Mouse (Mus musculus): ENCODE results near the gene Fuca1. TPM values are rescaled to one million over a fixed set of nuclear protein-coding genes. Genes with fewer than 3 reads are reported as not detected.
A peak's percentile ranks its signal among the peaks of the same experiment; 100 is the strongest.

Gene Fuca1
- polyA plus RNA-seq, 1 experiment: 92.2 TPM

- Histone ChIP-seq H3K4me1 (ENCODE audit: control insufficient read depth, insufficient read depth, low read length) (no peaks in the 10 kb centered on the region; the same call in 1 of the 2 replicates), H3K27ac (ENCODE audit: insufficient read depth, low read length) (no peak overlapping the region), H3K4me3 (ENCODE audit: insufficient read depth, low read length) (no peak overlapping the region)
- TF ChIP-seq CTCF (IDR thresholded peaks at IDR 0.05; ENCODE audit: borderline replicate concordance, insufficient read depth, low read length) (no peak), POLR2A (IDR thresholded peaks at IDR 0.05; ENCODE audit: low read depth, low read length) (no peak)
These were observed 37.8 kb downstream of the Fuca1 start for GRCm38 (mm10) chr4:135958354-135958753.

GRCm38 (mm10) chr4:135960717-135961116, 40.2 kb downstream of the Fuca1 start:
- Histone ChIP-seq H3K4me3 (ENCODE audit: insufficient read depth, low read length) (no peak overlapping the region), H3K4me1 (ENCODE audit: control insufficient read depth, insufficient read depth, low read length) (no peaks in the 10 kb centered on the region; the same call in 1 of the 2 replicates), H3K27ac (ENCODE audit: insufficient read depth, low read length) (no peak overlapping the region)
- TF ChIP-seq CTCF (IDR thresholded peaks at IDR 0.05; ENCODE audit: borderline replicate concordance, insufficient read depth, low read length) (peak; percentile 96), POLR2A (IDR thresholded peaks at IDR 0.05; ENCODE audit: low read depth, low read length) (no peak)

- Histone ChIP-seq H3K4me1 (ENCODE audit: control insufficient read depth, insufficient read depth, low read length) (no peaks in the 10 kb centered on the region; the same call in 1 of the 2 replicates), H3K27ac (ENCODE audit: insufficient read depth, low read length) (no peak overlapping the region), H3K4me3 (ENCODE audit: insufficient read depth, low read length) (no peak overlapping the region)
- TF ChIP-seq CTCF (IDR thresholded peaks at IDR 0.05; ENCODE audit: borderline replicate concordance, insufficient read depth, low read length): no peak
- TF ChIP-seq POLR2A (IDR thresholded peaks at IDR 0.05; ENCODE audit: low read depth, low read length): no peak
These were observed 41.2 kb downstream of the Fuca1 start for GRCm38 (mm10) chr4:135961709-135962108.

GRCm38 (mm10) chr4:135962198-135962597, 41.7 kb downstream of the Fuca1 start:
- Histone ChIP-seq H3K4me3 (ENCODE audit: insufficient read depth, low read length) (no peak overlapping the region), H3K27ac (ENCODE audit: insufficient read depth, low read length) (no peak overlapping the region), H3K4me1 (ENCODE audit: control insufficient read depth, insufficient read depth, low read length) (no peaks in the 10 kb centered on the region; the same call in 1 of the 2 replicates)
- no peak for TF ChIP-seq CTCF (IDR thresholded peaks at IDR 0.05; ENCODE audit: borderline replicate concordance, insufficient read depth, low read length)
- no peak for TF ChIP-seq POLR2A (IDR thresholded peaks at IDR 0.05; ENCODE audit: low read depth, low read length)

DNA sequence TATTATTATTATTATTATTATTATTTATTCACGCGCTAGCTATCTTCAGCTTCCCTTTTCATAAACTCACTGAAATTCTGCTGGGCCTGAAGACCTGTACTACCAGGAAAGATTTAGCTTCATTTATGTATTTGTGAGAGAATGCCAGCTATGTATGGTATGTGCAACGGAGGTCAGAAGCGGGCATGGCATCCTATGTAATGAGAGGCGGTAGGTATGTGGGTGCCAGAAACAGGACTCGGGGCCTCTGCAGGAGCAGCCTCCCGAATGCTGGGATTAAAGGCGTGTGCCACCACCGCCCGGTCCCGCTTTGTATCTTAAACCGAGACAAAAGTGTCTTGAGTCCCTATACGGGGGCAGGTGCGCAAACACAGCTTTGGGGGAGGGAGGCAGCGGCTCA, 42.4 kb downstream of the Fuca1 start:
- TF ChIP-seq CTCF (IDR thresholded peaks at IDR 0.05; ENCODE audit: borderline replicate concordance, insufficient read depth, low read length) (no peak), POLR2A (IDR thresholded peaks at IDR 0.05; ENCODE audit: low read depth, low read length) (no peak)
- Histone ChIP-seq H3K4me1 (ENCODE audit: control insufficient read depth, insufficient read depth, low read length) (no peaks in the 10 kb centered on the region; the same call in 1 of the 2 replicates), H3K4me3 (ENCODE audit: insufficient read depth, low read length) (peak overlapping the region; percentile 64), H3K27ac (ENCODE audit: insufficient read depth, low read length) (peak overlapping the region; percentile 80)

DNA sequence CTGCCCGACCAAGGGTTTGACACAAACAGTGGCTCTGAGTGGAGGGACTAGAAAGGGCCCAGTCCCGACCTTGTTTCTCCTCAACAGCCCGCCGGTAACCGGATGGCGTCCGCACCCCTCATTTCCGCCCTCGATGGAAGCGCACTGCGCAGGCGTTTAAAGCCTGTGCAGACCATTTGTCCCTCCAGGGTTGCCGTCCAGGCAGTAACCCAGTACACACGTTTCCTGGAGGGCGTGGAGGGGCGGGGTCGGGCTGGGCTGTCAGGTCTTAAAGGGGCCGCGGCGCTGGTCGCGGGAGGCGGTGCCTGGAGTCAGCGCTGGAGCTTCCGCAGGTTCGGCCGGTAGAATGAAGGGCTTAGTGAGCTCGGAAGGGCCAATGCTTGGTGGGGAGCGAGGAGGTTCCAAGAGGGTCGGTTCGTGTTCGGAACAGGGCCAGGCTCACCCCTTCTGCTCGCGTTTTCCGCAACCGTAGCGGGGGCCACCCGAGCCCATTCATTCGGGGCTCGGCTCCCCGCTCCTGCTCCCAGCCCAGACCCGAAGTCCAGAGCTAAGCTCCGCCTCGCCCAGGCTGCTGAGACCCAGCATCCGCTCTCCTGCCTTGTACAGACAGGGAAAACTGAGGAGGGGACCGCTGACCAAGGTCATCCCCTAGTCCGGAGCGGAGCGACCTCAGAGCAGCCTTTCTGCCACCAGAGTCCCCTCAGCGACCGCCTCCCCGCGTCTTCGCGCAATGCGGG, 43.1 kb downstream of the Fuca1 start, which contains the start of gene Gale:
TSS of gene Gale (plus strand) at position 271 of the 737 bp plus-strand sequence.
- H3K27ac ChIP-seq (ENCODE audit: insufficient read depth, low read length): peak within 1 kb of the TSS; percentile 80
- H3K4me1 ChIP-seq (ENCODE audit: control insufficient read depth, insufficient read depth, low read length): no peaks in the 10 kb centered on the region; the same call in 1 of the 2 replicates
- peak within 1 kb of the TSS; percentile 84 for H3K4me3 ChIP-seq (ENCODE audit: insufficient read depth, low read length)
- TF ChIP-seq CTCF (IDR thresholded peaks at IDR 0.05; ENCODE audit: borderline replicate concordance, insufficient read depth, low read length): no peak
- peak; percentile 88 for TF ChIP-seq POLR2A (IDR thresholded peaks at IDR 0.05; ENCODE audit: low read depth, low read length)

DNA sequence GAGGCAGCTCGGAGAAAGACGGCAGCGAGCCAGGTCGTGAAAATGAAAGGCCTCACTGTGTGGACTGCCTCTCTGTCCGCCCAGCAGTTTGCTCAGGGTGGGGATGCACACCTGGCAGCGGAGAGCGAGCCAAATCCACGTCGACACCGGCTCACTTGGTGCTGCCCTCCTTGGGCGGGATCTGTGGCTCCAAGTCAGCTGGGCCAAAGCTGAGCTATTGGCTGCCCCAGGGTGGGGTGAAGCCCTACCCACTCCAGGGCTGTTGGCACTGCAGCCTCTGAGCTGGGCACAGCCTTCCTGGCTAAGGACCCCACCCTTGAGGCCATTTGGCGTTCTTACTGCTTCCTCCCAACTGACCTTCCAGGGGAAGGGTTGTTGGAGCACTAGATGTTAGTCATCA, 43.9 kb downstream of the Fuca1 start:
- Histone ChIP-seq H3K4me1 (ENCODE audit: control insufficient read depth, insufficient read depth, low read length) (no peaks in the 10 kb centered on the region; the same call in 1 of the 2 replicates), H3K27ac (ENCODE audit: insufficient read depth, low read length) (peak overlapping the region; percentile 45), H3K4me3 (ENCODE audit: insufficient read depth, low read length) (peak overlapping the region; percentile 84)
- TF ChIP-seq POLR2A (IDR thresholded peaks at IDR 0.05; ENCODE audit: low read depth, low read length): peak; percentile 85
- no peak for TF ChIP-seq CTCF (IDR thresholded peaks at IDR 0.05; ENCODE audit: borderline replicate concordance, insufficient read depth, low read length)

GRCm38 (mm10) chr4:135965113-135965512, 44.6 kb downstream of the Fuca1 start:
- peak overlapping the region; percentile 31; the same call in 1 of the 2 replicates for H3K27ac ChIP-seq (ENCODE audit: insufficient read depth, low read length)
- H3K4me1 ChIP-seq (ENCODE audit: control insufficient read depth, insufficient read depth, low read length): no peaks in the 10 kb centered on the region; the same call in 1 of the 2 replicates
- TF ChIP-seq CTCF (IDR thresholded peaks at IDR 0.05; ENCODE audit: borderline replicate concordance, insufficient read depth, low read length) (no peak), POLR2A (IDR thresholded peaks at IDR 0.05; ENCODE audit: low read depth, low read length) (no peak)
- H3K4me3 ChIP-seq (ENCODE audit: insufficient read depth, low read length): no peak overlapping the region; the same call in 1 of the 2 replicates

DNA sequence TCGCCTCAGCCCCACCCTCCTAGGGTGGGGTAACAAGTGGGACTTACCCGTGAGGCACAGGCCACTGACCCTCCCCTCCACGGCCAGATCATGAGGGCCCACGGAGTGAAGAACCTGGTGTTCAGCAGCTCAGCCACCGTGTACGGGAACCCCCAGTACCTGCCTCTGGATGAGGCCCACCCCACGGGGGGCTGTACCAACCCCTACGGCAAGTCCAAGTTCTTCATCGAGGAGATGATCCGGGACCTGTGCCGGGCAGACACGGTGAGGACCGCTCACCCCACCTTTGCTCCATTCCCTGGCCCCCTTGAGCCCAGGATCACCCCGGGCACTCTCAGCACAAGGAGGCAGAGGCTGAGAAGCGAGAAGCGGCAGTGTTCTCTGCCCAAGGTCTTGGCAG, 45.7 kb downstream of the Fuca1 start:
- TF ChIP-seq CTCF (IDR thresholded peaks at IDR 0.05; ENCODE audit: borderline replicate concordance, insufficient read depth, low read length) (no peak), POLR2A (IDR thresholded peaks at IDR 0.05; ENCODE audit: low read depth, low read length) (no peak)
- H3K4me3 ChIP-seq (ENCODE audit: insufficient read depth, low read length): no peak overlapping the region
- H3K27ac ChIP-seq (ENCODE audit: insufficient read depth, low read length): no peak overlapping the region
- H3K4me1 ChIP-seq (ENCODE audit: control insufficient read depth, insufficient read depth, low read length): no peaks in the 10 kb centered on the region; the same call in 1 of the 2 replicates

All from embryonic fibroblast, embryonic 13.5 days (primary cell).